Mouse (Mus musculus) forebrain, embryonic 11.5 days (tissue): ENCODE results near the gene Prdx3. TPM values are rescaled to one million over a fixed set of nuclear protein-coding genes. Genes with fewer than 3 reads are reported as not detected.

Source experiments
- ATAC-seq: fragments of 200-750 bp; cut with Nextera tagmentation; replicated peaks from 2 replicates; pipeline ENCODE4 v1.8.0; 2017; ENCODE audit warnings: moderate TSS enrichment; ENCODE audit not compliant: low FRiP score
- DNase-seq: peaks from one replicate; pipeline ENCODE4 v3.0.0-alpha.2; 2017; ENCODE audit warnings: low spot score
- H3K27ac ChIP-seq: fragments of 300-500 bp; sonication (generic); 2 replicates; pipeline ENCODE4 v1.5.1; 2014; ENCODE audit warnings: low read depth, low read length
- H3K27me3 ChIP-seq: fragments of 300-500 bp; sonication (generic); 2 replicates; pipeline ENCODE4 v1.6.1; 2014; ENCODE audit warnings: mild to moderate bottlenecking, low read length, mixed read lengths; ENCODE audit not compliant: control insufficient read depth, insufficient read depth
- H3K36me3 ChIP-seq: fragments of 300-500 bp; sonication (generic); 2 replicates; pipeline ENCODE4 v1.6.1; 2014; ENCODE audit warnings: mild to moderate bottlenecking, low read length, moderate library complexity, mixed read lengths; ENCODE audit not compliant: control insufficient read depth, insufficient read depth
- H3K4me1 ChIP-seq: fragments of 300-500 bp; sonication (generic); replicated peaks from 2 replicates; pipeline ENCODE4 v1.6.1; 2014; ENCODE audit warnings: low read length, mixed read lengths; ENCODE audit not compliant: control insufficient read depth, insufficient read depth
- H3K4me2 ChIP-seq: fragments of 300-500 bp; sonication (generic); 2 replicates; pipeline ENCODE4 v1.6.1; 2014; ENCODE audit warnings: low read depth, mild to moderate bottlenecking, low read length, moderate library complexity, mixed read lengths; ENCODE audit not compliant: severe bottlenecking
- H3K4me3 ChIP-seq: fragments of 300-500 bp; sonication (generic); 2 replicates; pipeline ENCODE4 v1.5.1; 2014; ENCODE audit warnings: low read depth, low read length
- H3K9ac ChIP-seq: fragments of 300-500 bp; sonication (generic); 2 replicates; pipeline ENCODE4 v1.6.1; 2014; ENCODE audit warnings: low read length
- H3K9me3 ChIP-seq: fragments of 300-500 bp; sonication (generic); 2 replicates; pipeline ENCODE4 v1.6.1; 2016; ENCODE audit warnings: low read length, mixed read lengths; ENCODE audit not compliant: control insufficient read depth
- WGBS: fragments of 180-500 bp; shearing (Covaris S2); extraction: QIAGEN DNeasy Blood & Tissue Kit; methylation state at CpG from one replicate; pipeline ENCODE4 v1.1.7; 2014; 5-methylcytosine and 5-hydroxymethylcytosine counted together
- polyA plus RNA-seq: library from polyadenylated mRNA; unstranded; fragments of >200 nt; fragmentation: Nextera tagmentation; extraction: Ambion mirVana; gene quantifications from 2 replicates; pipeline ENCODE4 v1.2.1, GENCODE M21; 2014

Gene Prdx3
- polyA plus RNA-seq = 103 and 106 TPM in 2 replicates

DNA sequence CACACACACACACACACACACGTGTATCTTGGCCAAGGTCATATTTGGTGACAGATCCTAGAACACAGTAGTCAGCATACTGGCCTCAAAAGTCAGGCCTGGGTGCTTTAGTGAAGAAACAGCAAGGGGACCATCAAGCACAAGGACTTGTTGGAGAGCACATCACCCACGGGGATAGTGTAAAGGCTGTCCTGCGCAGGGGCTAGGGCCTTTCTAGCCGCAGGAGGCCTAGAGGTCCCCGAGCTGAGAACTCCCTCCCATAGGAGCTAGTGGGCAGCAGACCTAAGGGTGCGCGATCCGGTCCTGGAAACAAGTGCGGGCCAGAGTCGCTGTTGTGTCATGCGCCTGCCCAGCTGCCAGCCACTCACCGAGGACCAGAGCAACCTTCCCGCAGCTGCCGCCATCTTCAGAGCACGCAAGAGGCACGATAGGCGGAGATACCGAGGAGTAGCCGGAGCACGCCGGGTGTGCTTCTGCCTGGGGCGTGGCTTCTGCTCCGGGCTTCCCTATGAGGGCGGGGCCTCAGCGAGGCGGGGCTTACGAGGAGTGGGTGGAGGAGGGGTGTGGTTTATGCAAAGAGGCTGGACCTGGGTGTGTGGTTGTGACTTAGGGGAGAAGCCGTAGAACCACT, at the start of gene Prdx3:
Gene Prdx3 (minus strand): TSS at position 493 of the 631 bp plus-strand sequence.
- H3K4me2 ChIP-seq = peak within 1 kb of the TSS; percentile 50
- no peaks in the 10 kb centered on the region for H3K27me3 ChIP-seq
- no peaks in the 10 kb centered on the region for H3K9me3 ChIP-seq
- DNase-seq (peak; percentile 96), ATAC-seq (peak; percentile 99)
- peak within 1 kb of the TSS; percentile 65 for H3K9ac ChIP-seq
- H3K36me3 ChIP-seq = no peaks in the 10 kb centered on the region; the same call in 1 of the 2 replicates
- H3K4me1 ChIP-seq = peaks cover 5% of the 10 kb centered on the region; the same call in 1 of the 2 replicates
- peak within 1 kb of the TSS; percentile 60 for H3K4me3 ChIP-seq
- under 1% methylated on average over 28 of the region's 28 CpGs for WGBS
- H3K27ac ChIP-seq = no peak within 1 kb of the TSS

DNA sequence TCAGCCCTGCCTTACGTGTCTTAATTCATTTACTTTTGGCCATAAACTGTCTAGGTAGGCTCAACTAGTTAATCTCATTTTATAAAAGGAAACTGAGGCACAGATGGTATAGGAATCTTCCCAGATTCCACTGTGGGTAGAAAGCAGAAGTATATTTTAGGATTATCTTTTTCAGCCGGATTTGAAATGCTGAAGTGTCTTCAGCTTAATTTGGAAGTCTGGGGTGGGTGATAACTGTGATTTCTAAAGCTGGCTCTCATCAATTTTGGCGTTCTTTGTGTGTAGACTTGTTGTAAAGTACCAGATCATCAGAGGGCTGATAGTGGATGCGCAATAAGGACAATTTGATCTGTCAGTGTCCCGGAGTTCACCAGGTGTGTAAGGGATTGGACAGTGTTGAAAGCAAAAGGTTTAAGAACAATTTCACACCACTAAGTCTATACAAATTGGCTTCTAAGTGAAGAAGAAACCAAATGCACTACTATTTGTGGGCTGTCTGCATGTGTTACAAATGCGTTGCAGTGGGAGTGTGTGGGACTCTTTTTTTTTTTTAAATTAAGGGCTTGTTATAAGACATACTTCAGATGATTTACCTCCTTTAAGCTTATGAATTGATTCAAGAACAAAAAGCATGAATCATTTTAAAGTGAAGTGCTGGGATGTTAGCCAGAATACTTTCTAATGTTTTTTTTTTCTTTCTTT, 42.7 kb upstream of the Prdx3 start:
- no peaks in the 10 kb centered on the region for H3K4me1 ChIP-seq
- H3K27me3 ChIP-seq = no peaks in the 10 kb centered on the region
- H3K9ac ChIP-seq = no peak overlapping the region
- no peak overlapping the region for H3K4me3 ChIP-seq
- DNase-seq = no peak
- no peak overlapping the region for H3K27ac ChIP-seq
- no peaks in the 10 kb centered on the region for H3K9me3 ChIP-seq
- H3K4me2 ChIP-seq = no peak overlapping the region
- no peak for ATAC-seq
- 91% methylated on average over 6 of the region's 6 CpGs for WGBS
- no peaks in the 10 kb centered on the region for H3K36me3 ChIP-seq

DNA sequence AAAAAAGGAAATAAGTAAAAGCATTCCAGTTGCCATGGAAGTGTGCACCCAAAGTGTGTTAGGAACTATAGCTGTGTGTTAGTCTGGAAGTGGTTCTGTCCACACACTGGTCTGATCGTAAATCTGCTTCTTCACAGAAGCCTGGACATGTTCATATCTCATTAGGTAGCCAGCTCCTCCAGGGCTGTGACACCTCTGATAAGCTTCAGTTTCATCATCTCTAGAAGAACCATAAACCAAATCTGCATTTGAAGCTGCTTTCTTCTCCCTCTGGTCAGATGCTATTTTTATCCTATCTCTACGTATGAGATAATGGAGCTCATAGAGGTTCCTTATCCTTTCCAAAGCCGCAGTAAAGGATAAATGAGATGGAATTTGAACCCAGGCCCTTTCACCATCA, 41.5 kb upstream of the Prdx3 start:
- Histone ChIP-seq H3K36me3 (no peaks in the 10 kb centered on the region), H3K9ac (no peak overlapping the region), H3K4me2 (no peak overlapping the region), H3K9me3 (no peaks in the 10 kb centered on the region), H3K27ac (no peak overlapping the region), H3K27me3 (no peaks in the 10 kb centered on the region), H3K4me1 (no peaks in the 10 kb centered on the region), H3K4me3 (no peak overlapping the region)
- WGBS = 90% methylated on average over 3 of the region's 3 CpGs
- no peak for ATAC-seq
- DNase-seq = no peak

DNA sequence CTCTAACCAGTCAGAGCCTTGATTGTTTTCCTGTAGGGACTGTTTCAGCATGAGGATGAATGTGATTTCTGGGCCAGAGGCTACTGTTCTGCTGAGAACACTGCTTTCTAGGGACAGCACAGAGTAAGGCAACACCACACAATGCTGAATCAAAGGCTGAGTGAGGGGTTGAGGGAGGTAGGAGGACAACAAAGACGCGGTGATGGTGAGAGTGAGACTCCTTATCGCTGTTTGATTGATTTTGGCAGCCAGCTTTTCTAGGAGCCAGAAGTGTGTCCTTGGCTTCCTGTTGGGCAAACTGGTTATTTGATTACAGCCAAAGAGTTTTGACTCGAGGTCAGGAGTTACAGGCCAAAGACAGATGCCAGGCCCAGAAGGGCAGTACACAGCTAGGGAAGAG, 40.9 kb upstream of the Prdx3 start:
- DNase-seq (no peak), ATAC-seq (no peak)
- Histone ChIP-seq H3K4me2 (no peak overlapping the region), H3K4me3 (no peak overlapping the region), H3K27me3 (no peaks in the 10 kb centered on the region), H3K36me3 (no peaks in the 10 kb centered on the region), H3K9me3 (no peaks in the 10 kb centered on the region), H3K27ac (no peak overlapping the region), H3K4me1 (no peaks in the 10 kb centered on the region), H3K9ac (no peak overlapping the region)
- WGBS = 78% methylated on average over 4 of the region's 4 CpGs

DNA sequence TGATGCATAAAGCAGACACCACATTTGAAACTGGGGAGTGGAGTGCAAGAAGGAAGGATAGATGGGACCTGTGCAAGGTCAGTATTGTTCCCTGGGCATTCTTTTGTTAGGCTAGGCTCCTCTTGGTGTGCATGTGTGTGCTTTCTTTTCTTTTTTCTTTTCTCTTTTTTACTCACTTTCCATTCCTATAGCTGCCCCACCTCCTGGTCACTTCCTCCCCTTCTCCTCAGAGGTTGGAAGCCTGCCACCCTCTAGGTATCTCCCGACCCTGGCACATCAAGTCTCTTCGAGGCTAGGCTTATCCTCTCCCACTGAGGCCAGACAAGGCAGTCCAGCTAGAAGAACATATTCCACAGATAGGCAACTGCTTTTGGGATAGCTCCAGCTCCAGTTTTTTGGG, 37.3 kb upstream of the Prdx3 start:
- DNase-seq (no peak), ATAC-seq (no peak)
- no peak overlapping the region for H3K9ac ChIP-seq
- 78% methylated on average over 2 of the region's 2 CpGs for WGBS
- no peak overlapping the region for H3K4me2 ChIP-seq
- H3K27me3 ChIP-seq = no peaks in the 10 kb centered on the region
- no peaks in the 10 kb centered on the region for H3K4me1 ChIP-seq
- H3K27ac ChIP-seq = no peak overlapping the region
- H3K4me3 ChIP-seq = no peak overlapping the region
- no peaks in the 10 kb centered on the region for H3K36me3 ChIP-seq
- no peaks in the 10 kb centered on the region for H3K9me3 ChIP-seq

DNA sequence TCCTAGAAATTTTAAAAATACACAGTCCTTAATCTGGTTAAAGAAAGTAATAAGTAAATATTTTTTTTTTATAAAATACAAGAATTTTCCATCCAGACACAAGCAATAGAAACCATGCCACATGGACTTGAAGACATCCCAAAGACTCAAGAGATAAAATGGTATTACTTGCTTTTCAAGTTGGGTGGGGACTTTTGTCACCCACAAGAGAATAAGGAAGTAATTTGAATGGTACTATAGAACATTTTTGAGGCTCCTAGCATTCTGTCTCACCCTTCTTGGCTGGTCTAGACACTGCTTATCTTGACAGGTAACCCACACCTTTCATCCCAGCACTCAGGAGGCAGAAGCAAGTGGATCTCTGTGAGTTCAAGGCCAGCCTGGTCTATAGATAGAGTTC, 35.9 kb upstream of the Prdx3 start:
- Histone ChIP-seq H3K9me3 (no peaks in the 10 kb centered on the region), H3K27ac (no peak overlapping the region), H3K9ac (no peak overlapping the region), H3K4me2 (no peak overlapping the region), H3K4me1 (no peaks in the 10 kb centered on the region), H3K27me3 (no peaks in the 10 kb centered on the region), H3K4me3 (no peak overlapping the region), H3K36me3 (no peaks in the 10 kb centered on the region)
- ATAC-seq (no peak), DNase-seq (no peak)

DNA sequence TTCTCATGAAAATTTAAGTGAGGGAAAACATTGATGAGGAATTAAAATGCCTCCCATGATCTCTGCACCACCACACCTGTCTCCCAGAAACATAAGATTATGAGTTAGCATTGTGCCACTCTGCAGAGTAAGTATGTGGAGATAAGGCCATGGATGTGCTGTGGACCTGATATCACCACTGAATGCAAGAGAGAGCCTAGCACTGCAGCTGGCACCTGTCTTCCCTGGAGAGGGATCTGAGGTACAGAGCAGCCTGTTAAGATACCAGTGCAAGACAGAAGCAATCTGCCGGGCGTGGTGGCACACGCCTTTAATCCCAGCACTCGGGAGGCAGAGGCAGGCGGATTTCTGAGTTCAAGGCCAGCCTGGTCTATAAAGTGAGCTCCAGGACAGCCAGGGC, 31.1 kb upstream of the Prdx3 start:
- Histone ChIP-seq H3K27ac (no peak overlapping the region), H3K27me3 (no peaks in the 10 kb centered on the region), H3K4me1 (no peaks in the 10 kb centered on the region), H3K4me3 (no peak overlapping the region), H3K36me3 (no peaks in the 10 kb centered on the region), H3K4me2 (no peak overlapping the region), H3K9ac (no peak overlapping the region), H3K9me3 (no peaks in the 10 kb centered on the region)
- no peak for DNase-seq
- ATAC-seq = no peak
- WGBS = 91% methylated on average over 5 of the region's 5 CpGs

DNA sequence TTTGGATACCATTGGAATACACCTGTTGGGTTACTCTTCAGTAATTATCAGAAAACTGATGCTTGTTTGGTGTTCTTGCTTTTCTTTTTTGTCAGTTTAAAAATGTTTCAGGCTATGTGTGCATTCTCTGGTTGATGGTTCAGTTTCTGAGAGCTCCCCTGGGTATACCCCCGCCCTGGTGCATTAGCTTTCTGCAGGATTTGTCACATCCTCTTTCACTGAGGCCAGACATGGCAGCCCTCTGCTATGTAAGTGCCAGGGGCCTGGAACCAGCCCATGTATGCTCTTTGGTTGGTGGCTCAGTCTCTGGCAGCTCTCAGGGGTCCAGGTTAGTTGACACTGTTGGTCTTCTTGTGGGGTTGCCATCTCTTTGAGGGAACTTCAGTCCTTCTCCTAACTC, 29.6 kb upstream of the Prdx3 start:
- H3K27me3 ChIP-seq = no peaks in the 10 kb centered on the region
- H3K36me3 ChIP-seq = no peaks in the 10 kb centered on the region
- H3K27ac ChIP-seq = no peak overlapping the region
- ATAC-seq (no peak), DNase-seq (no peak)
- H3K9me3 ChIP-seq = no peaks in the 10 kb centered on the region
- no peaks in the 10 kb centered on the region for H3K4me1 ChIP-seq
- no peak overlapping the region for H3K9ac ChIP-seq
- 96% methylated on average over 1 of the region's 1 CpGs for WGBS
- H3K4me3 ChIP-seq = no peak overlapping the region
- no peak overlapping the region for H3K4me2 ChIP-seq

DNA sequence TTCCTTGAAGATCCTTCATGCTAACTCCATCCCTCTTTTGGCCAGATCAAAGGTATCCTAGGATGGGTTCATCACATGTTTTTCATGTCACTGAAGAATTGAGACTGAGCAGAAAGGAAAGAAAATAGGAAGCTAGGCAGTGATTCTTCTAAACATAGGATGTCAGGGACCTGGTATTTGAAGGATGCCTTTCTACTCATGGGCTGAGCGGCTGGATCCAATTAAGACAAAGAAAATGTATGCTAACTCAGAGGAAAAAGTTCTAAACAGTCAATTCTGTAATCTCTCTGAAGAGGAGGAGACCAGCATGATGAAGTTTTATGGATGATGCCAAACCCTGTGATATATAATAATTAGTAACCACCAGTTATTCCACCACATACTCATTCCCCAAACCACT, 28.8 kb upstream of the Prdx3 start:
- no peak for ATAC-seq

More for the DNA sequence above, 28.8 kb upstream of the Prdx3 start:
- no peak overlapping the region for H3K4me3 ChIP-seq
- no peak overlapping the region for H3K4me2 ChIP-seq
- H3K27ac ChIP-seq = no peak overlapping the region
- 91% methylated on average over 1 of the region's 1 CpGs for WGBS
- H3K36me3 ChIP-seq = no peaks in the 10 kb centered on the region
- H3K9ac ChIP-seq = no peak overlapping the region
- no peak for DNase-seq
- no peaks in the 10 kb centered on the region for H3K9me3 ChIP-seq
- no peaks in the 10 kb centered on the region for H3K4me1 ChIP-seq
- H3K27me3 ChIP-seq = no peaks in the 10 kb centered on the region
